ENCODE assay signal across 27 mouse cellular contexts in genomic region chr3:98158646-98159045, GRCm38 (mm10). TPM values are rescaled to one million over a fixed set of nuclear protein-coding genes. Genes with fewer than 3 reads are reported as not detected.
DNase-seq lines count a peak whose midpoint lies in the region; ATAC-seq and TF ChIP-seq lines count a peak whose summit lies in the region.
"Had no signal": no experiment of that assay in that cellular context is flagged by ENCODE, and none has a peak within 500 bp of the region (broad histone marks: within the 10 kb centered on the region; RNA-seq: fewer than 3 reads in every experiment).

No protein-coding gene starts in this region.

- H3K36me3 ChIP-seq in heart, embryonic 10.5 days = no peaks in the 10 kb centered on the region
- H3K36me3 ChIP-seq in midbrain, embryonic 10.5 days = no peaks in the 10 kb centered on the region
- no peaks in the 10 kb centered on the region for H3K36me3 ChIP-seq in midbrain, embryonic 15.5 days (replicated peaks)
- H3K36me3 ChIP-seq in MEL (ENCODE audit: control insufficient read depth in 1 of 2, insufficient read depth in 2 of 2, low read length in 2 of 2) = peaks cover 0 to 27% of the 10 kb centered on the region in 2 experiments; a peak in 2 of 4 replicates
- H3K36me3 ChIP-seq: G1E had no signal

- TF ChIP-seq CTCF in MEL (IDR thresholded peaks at IDR 0.05 in 2 of 3, conservative IDR thresholded peaks at IDR 0.05 in 1 of 3; ENCODE audit: control insufficient read depth in 1 of 3, insufficient read depth in 1 of 3, low read depth in 2 of 3, low read length in 3 of 3, poor library complexity in 1 of 3, severe bottlenecking in 1 of 3) = no peak

- H3K4me1 ChIP-seq in heart, embryonic 10.5 days = peaks cover 8% of the 10 kb centered on the region; the same call in 1 of the 2 replicates
- H3K4me1 ChIP-seq in midbrain, embryonic 10.5 days = peaks cover 3% of the 10 kb centered on the region; the same call in 1 of the 2 replicates
- no peaks in the 10 kb centered on the region for H3K4me1 ChIP-seq in midbrain, embryonic 15.5 days
- H3K4me1 ChIP-seq in MEL (ENCODE audit: control insufficient read depth in 1 of 2, insufficient read depth in 2 of 2, low read length in 2 of 2) = peaks cover 16 to 26% of the 10 kb centered on the region in 2 experiments

- H3K27me3 ChIP-seq in heart, embryonic 10.5 days (ENCODE audit: insufficient read depth, poor library complexity, severe bottlenecking) = no peaks in the 10 kb centered on the region
- H3K27me3 ChIP-seq in midbrain, embryonic 10.5 days (ENCODE audit: low read depth, poor library complexity, severe bottlenecking) = no peaks in the 10 kb centered on the region
- no peaks in the 10 kb centered on the region for H3K27me3 ChIP-seq in midbrain, embryonic 15.5 days (replicated peaks)
- H3K27me3 ChIP-seq in MEL (ENCODE audit: control insufficient read depth in 1 of 2, insufficient read depth in 2 of 2, low read length in 2 of 2) = no peaks in the 10 kb centered on the region
- H3K27me3 ChIP-seq: CH12.LX, Patski had no signal

- 74% methylated on average over 4 of the region's 4 CpGs for WGBS in heart, embryonic 10.5 days
- WGBS in midbrain, embryonic 10.5 days = 77% methylated on average over 4 of the region's 4 CpGs
- WGBS in midbrain, embryonic 15.5 days = 88% methylated on average over 4 of the region's 4 CpGs

- TF ChIP-seq POLR2A in MEL (IDR thresholded peaks at IDR 0.05; ENCODE audit: control insufficient read depth in 1 of 2, insufficient read depth in 1 of 2, low read depth in 1 of 2, low read length in 2 of 2, poor library complexity in 1 of 2) = no peak

- no peak for ATAC-seq in midbrain, embryonic 15.5 days (replicated peaks)
- ATAC-seq: activated CD4-positive, CD25-positive, alpha-beta regulatory T cell, adult 4 months; CD4-positive, CD25-positive, alpha-beta regulatory T cell, adult 4 months; Patski had no signal

- no peaks in the 10 kb centered on the region for H3K9me3 ChIP-seq in heart, embryonic 10.5 days
- H3K9me3 ChIP-seq in midbrain, embryonic 10.5 days (replicated peaks) = no peaks in the 10 kb centered on the region
- H3K9me3 ChIP-seq in midbrain, embryonic 15.5 days = no peaks in the 10 kb centered on the region
- H3K9me3 ChIP-seq in MEL (replicated peaks; ENCODE audit: insufficient read depth, low read length) = no peaks in the 10 kb centered on the region

- TF ChIP-seq EP300 in MEL (IDR thresholded peaks at IDR 0.05; ENCODE audit: low read depth in 1 of 2, low read length in 2 of 2) = no peak

- no peak for TF ChIP-seq RAD21 in MEL (IDR thresholded peaks at IDR 0.05; ENCODE audit: low read depth, low read length)

- no peak overlapping the region for H3K4me3 ChIP-seq in heart, embryonic 10.5 days
- no peak overlapping the region for H3K4me3 ChIP-seq in midbrain, embryonic 10.5 days
- no peak overlapping the region for H3K4me3 ChIP-seq in midbrain, embryonic 15.5 days
- no peak overlapping the region for H3K4me3 ChIP-seq in MEL (ENCODE audit: control insufficient read depth in 1 of 2, insufficient read depth in 1 of 2, low read depth in 2 of 2, low read length in 2 of 2)

- H3K9ac ChIP-seq in midbrain, embryonic 15.5 days = no peak overlapping the region
- no peak overlapping the region for H3K9ac ChIP-seq in MEL (ENCODE audit: control insufficient read depth, low read depth, low read length, poor library complexity, severe bottlenecking)

- DNase-seq in heart, adult 11 months = peak; percentile 74
- DNase-seq in heart, adult 9 months (ENCODE audit: low spot score in 2 of 2) = no peak
- DNase-seq in heart, embryonic 10.5 days (ENCODE audit: low spot score) = peak; percentile 61
- DNase-seq in heart, postnatal 4 days = no peak
- DNase-seq in midbrain, embryonic 10.5 days (ENCODE audit: low spot score) = no peak
- no peak for DNase-seq in MEL (ENCODE audit: low read depth, low spot score)
- DNase-seq in B cell, adult 2 months = no peak
- DNase-seq: adrenal gland, adult 2 months; adrenal gland, adult 8-10 months; adrenal gland, postnatal 10 days; adrenal gland, postnatal 14 days; adrenal gland, postnatal 25 days; adrenal gland, postnatal 36 days; cerebellum, adult 11 months; cerebellum, adult 11-12 months; cerebellum, adult 18-20 months; cerebellum, adult 2 months had no signal

- H3K4me2 ChIP-seq in midbrain, embryonic 15.5 days = no peak overlapping the region

- H3K79me2 ChIP-seq in MEL (ENCODE audit: control insufficient read depth, insufficient read depth, low read length, poor library complexity) = no peaks in the 10 kb centered on the region

- H3K27ac ChIP-seq in heart, embryonic 10.5 days = no peak overlapping the region
- H3K27ac ChIP-seq in midbrain, embryonic 10.5 days (replicated peaks) = 0 out of 2 replicates have a peak overlapping the region, but pooled peaks have one; percentile 46
- H3K27ac ChIP-seq in midbrain, embryonic 15.5 days = no peak overlapping the region
- H3K27ac ChIP-seq in MEL (ENCODE audit: control insufficient read depth, low read depth, low read length) = 0 out of 2 replicates have a peak overlapping the region, but pooled peaks have one; percentile 1

TF ChIP-seq in MEL, 35 proteins besides CTCF, POLR2A, EP300 and RAD21:
- TF ChIP-seq E2F4 (IDR thresholded peaks at IDR 0.05; ENCODE audit: borderline replicate concordance, low read depth, low read length) (no peak), POLR2AphosphoS5 (IDR thresholded peaks at IDR 0.05; ENCODE audit: borderline replicate concordance, low read depth, low read length) (no peak), RCOR1 (IDR thresholded peaks at IDR 0.05; ENCODE audit: low read depth, low read length) (no peak), CHD1 (IDR thresholded peaks at IDR 0.05; ENCODE audit: low read depth, low read length) (no peak), KAT2A (conservative IDR thresholded peaks at IDR 0.05; ENCODE audit: low read depth, low read length) (no peak), ZMIZ1 (IDR thresholded peaks at IDR 0.05; ENCODE audit: low read depth, low read length) (no peak), MAZ (IDR thresholded peaks at IDR 0.05; ENCODE audit: low read depth, low read length) (no peak), MEF2A (IDR thresholded peaks at IDR 0.05; ENCODE audit: extremely low read depth, insufficient replicate concordance, low read depth, low read length, poor library complexity, severe bottlenecking) (no peak), ETS1 (IDR thresholded peaks at IDR 0.05; ENCODE audit: low read depth, low read length) (no peak), UBTF (IDR thresholded peaks at IDR 0.05; ENCODE audit: borderline replicate concordance, insufficient read depth, low read depth, low read length) (no peak), POLR2AphosphoS2 (IDR thresholded peaks at IDR 0.05; ENCODE audit: low read length) (no peak), MXI1 (IDR thresholded peaks at IDR 0.05; ENCODE audit: low read depth, low read length) (no peak), TCF12 (IDR thresholded peaks at IDR 0.05; ENCODE audit: low read depth, low read length) (no peak), MAFK (IDR thresholded peaks at IDR 0.05; ENCODE audit: borderline replicate concordance, low read depth, low read length) (no peak), ZNF384 (IDR thresholded peaks at IDR 0.05; ENCODE audit: low read depth, low read length) (no peak), CHD2 (IDR thresholded peaks at IDR 0.05; ENCODE audit: low read length) (no peak), ZC3H11A (IDR thresholded peaks at IDR 0.05; ENCODE audit: low read depth, low read length) (no peak), NRF1 (IDR thresholded peaks at IDR 0.05; ENCODE audit: insufficient read depth, low read depth, low read length, poor library complexity, severe bottlenecking) (no peak), MYC (IDR thresholded peaks at IDR 0.05; ENCODE audit: low read depth, low read length) (no peak), TAL1 (IDR thresholded peaks at IDR 0.05; ENCODE audit: low read length) (no peak)

RNA-seq across cellular contexts. Expression of gene Adam30, which starts 1.8 kb away (rescaled TPM):
- polyA plus RNA-seq in heart, embryonic 10.5 days (2016; fragmentation: Nextera tagmentation; extraction: Ambion mirVana) = not detected in 2 replicates
- total RNA-seq in heart, postnatal 4 days (2021) = under 1 TPM in 1 of 2 experiments, not detected in 1; 0.21 TPM
- polyA plus RNA-seq in midbrain, embryonic 10.5 days (2016; fragmentation: Nextera tagmentation; extraction: Ambion mirVana) = not detected in 2 replicates
- not detected in 2 replicates for polyA plus RNA-seq in midbrain, embryonic 15.5 days (2015; fragmentation: Nextera tagmentation; extraction: Ambion mirVana)
- not detected in 2 replicates for total RNA-seq in MEL (2012; rRNA removed)
- polyA plus RNA-seq in MEL (2012; ENCODE audit: insufficient read depth in 1 of 2, insufficient read length in 2 of 2, low read depth in 1 of 2, low replicate concordance in 2 of 2, missing spikeins in 1 of 2) = not detected
- total RNA-seq: adrenal gland, adult 18-20 months; adrenal gland, adult 2 months; adrenal gland, adult 8-10 months; adrenal gland, postnatal 10 days; adrenal gland, postnatal 14 days; adrenal gland, postnatal 25 days; adrenal gland, postnatal 36 days; adrenal gland, postnatal 4 days; CH12.LX had no signal
- polyA plus RNA-seq: activated CD4-positive, CD25-positive, alpha-beta regulatory T cell, adult 4 months; adrenal gland, adult 2 months; brain, embryonic 14.5 days; C2C12; CD4-positive, CD25-positive, alpha-beta regulatory T cell, adult 4 months; cerebellum, adult 2 months; G1E had no signal

Comparison
In these comparisons a context has a peak if more than half of its experiments do, and no peak if none do; other contexts are left out.
1. DNase-seq: peak in heart, adult 11 months (single experiment) and heart, embryonic 10.5 days (single experiment); none in heart, adult 9 months (0 of 2), heart, postnatal 4 days (single experiment), midbrain, embryonic 10.5 days (single experiment), MEL (single experiment) and B cell, adult 2 months (0 of 2).
2. H3K27ac ChIP-seq: peak in midbrain, embryonic 10.5 days (single experiment) and MEL (single experiment); none in heart, embryonic 10.5 days (single experiment) and midbrain, embryonic 15.5 days (single experiment).